Mouse (Mus musculus): ENCODE results near the gene Kcnd2.

DNA sequence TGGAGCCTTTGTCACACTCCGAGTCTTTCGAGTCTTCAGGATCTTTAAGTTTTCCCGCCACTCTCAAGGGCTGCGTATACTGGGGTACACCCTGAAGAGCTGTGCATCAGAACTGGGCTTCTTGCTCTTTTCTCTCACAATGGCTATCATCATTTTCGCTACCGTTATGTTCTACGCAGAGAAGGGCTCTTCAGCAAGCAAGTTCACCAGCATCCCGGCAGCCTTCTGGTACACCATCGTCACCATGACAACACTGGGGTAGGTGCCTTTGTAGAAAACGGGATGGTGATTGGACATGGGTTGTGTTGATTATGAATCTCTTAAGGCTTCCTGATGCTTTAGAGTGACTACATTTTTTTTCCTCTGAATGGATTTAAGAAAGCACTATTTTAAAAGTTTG, 1.9 kb downstream of the Kcnd2 start:
- TF ChIP-seq CTCF (IDR thresholded peaks at IDR 0.05; ENCODE audit: low read depth): no peak
- TF ChIP-seq EP300 (IDR thresholded peaks at IDR 0.05; ENCODE audit: low read depth): no peak
